Mouse (Mus musculus) natural killer cell, adult 2 months (primary cell): ENCODE results near the gene Mcrip2.
A peak's percentile ranks its signal among the peaks of the same experiment; 100 is the strongest.

Experiments
- DNase-seq, 2 experiments: peaks; one replicate each; pipeline ENCODE4 v3.0.0; 2022; ENCODE audit warnings: low spot score in 2 of 2

The Mcrip2 gene

GRCm38 (mm10) chr17:25834595-25835222 lies 33.9 kb downstream of the Mcrip2 start:
- DNase-seq: no peak

- DNase-seq: no peak
These were observed 34.5 kb downstream of the Mcrip2 start for GRCm38 (mm10) chr17:25833961-25834594.

- no peak for DNase-seq
These were observed 35.3 kb downstream of the Mcrip2 start, which contains the start of gene Stub1 for GRCm38 (mm10) chr17:25833291-25833663. TSS of gene Stub1 (minus strand) at chr17:25833404.

DNA sequence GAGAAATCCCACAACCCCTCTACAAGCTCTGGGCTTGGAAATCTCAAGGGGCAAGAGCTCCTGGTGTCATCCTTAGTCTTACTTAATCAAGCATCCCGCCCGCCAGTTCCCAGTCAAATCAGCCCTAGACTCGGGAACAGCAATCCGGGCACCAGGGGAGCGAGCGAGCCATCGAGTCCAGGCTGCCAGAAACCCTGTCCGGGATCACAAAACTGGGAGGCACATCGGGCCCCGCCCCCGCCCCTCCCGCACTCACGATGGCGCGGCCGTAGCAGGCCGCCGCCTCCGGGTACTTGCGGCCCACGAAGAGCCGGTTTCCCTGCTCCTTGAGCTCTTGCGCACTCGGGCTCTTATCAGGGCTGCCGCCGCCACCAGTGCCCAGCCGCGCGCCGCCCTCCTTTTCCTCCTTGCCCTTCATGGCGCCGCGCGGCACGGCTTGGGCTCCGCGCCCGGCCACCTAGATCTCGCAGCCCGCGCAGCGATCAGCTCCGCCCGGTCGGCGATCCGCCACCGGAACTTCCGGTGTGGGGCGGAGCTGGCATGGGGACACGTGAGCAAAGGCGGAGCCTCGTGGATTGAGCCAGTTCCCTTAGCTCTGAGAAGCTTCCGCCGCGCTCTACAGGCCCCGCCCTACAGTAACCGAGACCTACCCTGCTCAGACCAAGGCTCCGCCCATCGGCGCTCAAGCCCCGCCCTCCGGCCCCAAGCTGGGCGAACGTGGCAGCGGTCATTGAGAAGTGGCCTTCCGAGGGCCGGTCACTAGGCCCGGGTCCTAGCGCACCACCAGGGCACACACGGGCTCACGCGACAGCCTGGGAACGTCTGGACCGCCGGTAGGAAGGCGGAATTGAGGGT lies 35.9 kb downstream of the Mcrip2 start:
- peak; percentile 98 to 99 for DNase-seq

GRCm38 (mm10) chr17:25831451-25832281 lies 36.9 kb downstream of the Mcrip2 start:
- no peak for DNase-seq

DNA sequence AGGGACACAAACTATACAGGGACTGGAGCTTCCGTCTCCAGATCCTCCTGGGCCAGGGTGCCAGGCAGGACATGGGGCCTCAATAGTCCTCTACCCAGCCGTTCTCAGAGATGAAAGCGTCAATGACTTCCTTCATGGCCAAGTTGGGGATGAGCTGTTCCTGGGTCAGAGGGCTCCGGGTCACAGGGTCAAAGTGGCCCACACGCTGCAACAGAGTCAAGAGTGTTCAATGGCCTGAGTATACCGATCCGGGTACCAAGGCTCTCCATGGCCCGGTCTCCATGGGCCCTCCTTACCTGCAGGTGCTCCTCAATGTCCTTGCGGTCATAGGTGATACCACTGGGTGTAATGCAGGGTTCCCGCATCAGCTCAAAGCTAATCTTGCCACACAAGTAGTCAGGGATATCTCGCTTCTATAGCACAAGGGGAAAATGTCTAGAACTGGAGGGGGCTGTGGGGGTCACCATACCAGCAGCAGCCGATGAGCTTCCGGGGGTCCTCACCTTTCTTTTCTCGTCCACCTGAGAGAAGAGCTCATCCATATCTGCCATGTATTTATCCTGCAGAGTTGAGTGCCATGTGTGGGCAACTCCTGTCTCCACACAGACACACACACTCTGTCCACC lies 37.6 kb downstream of the Mcrip2 start:
- DNase-seq: no peak

DNA sequence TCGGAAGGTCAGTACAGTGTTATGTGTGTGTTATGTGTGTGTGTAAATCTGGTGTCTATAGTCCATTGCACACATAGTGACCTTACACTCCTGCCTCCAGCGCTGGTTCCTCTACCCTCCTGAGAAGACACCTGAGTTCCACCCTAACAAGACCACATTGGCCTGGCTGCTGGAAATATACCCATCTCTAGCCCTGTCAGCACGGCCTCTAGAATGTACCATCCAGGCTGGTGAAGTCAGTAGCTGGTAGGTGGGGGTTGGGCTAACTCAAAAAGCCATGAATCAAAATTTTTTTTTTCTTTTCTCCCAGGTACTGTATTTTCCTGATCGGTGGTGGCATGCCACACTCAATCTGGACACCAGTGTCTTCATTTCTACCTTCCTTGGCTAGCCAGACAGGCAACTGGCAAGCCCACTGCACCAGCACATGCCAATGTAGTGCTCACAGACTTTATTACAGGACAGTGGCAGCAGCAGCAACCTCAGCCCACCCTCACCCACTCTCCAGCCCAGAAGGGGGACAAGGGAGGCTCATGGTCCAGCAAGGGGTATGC lies 38.3 kb downstream of the Mcrip2 start:
- no peak for DNase-seq

DNA sequence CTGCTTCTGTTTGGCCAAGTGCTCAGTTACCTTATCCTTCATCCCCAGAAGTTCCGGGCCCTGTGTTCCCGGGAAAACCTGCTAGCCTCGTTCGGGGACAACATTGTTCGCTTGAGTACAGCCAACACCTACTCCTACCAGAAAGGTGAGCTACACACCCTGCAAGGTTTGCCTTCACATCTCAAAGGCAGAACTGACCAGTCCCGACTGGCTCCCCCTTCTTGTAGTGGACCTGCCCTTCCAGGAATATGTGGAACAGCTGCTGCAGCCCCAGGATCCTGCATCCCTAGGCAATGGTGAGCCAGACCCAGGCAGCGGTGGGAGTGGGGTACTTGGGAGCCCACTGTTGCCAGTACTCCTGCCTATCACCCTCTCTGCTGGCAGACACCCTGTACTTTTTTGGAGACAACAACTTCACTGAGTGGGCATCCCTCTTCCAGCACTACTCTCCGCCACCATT lies 39.0 kb downstream of the Mcrip2 start:
- no peak for DNase-seq

- peak; percentile 53 to 56 for DNase-seq
These were observed 39.6 kb downstream of the Mcrip2 start, which contains the start of gene Jmjd8 for GRCm38 (mm10) chr17:25828712-25829557. TSS of gene Jmjd8 (plus strand) at chr17:25828867.

GRCm38 (mm10) chr17:25828223-25828594 lies 40.4 kb downstream of the Mcrip2 start:
- no peak for DNase-seq

DNA sequence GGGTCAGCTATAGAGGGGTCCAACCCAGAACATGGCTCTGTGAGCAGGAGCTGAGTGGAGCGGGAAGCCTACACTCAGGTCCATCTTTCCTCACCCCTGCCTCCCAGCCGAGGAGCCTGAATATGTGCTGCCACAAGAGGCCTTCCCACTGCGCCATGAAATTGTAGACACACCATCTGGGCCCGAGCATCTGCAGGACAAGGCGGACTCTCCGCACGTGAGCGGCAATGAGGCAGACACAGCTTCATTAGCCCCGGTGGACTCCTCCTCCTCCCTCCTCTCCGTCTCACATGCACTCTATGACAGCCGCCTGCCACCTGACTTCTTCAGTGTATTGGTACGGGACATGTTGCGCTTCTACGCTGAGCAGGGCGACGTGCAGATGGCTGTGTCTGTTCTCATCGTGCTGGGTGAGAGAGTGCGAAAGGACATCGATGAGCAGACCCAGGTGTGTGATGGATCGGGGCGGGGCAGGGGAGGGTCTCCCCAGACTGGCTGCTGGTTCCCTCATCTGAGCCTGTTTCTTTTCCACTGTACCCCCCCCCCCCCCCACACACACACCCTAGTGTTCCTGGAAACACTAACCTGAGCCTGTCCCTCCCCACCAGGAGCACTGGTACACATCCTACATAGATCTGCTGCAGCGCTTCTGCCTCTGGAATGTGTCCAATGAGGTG lies 40.9 kb downstream of the Mcrip2 start:
- no peak for DNase-seq

- DNase-seq: no peak
These were observed 41.6 kb downstream of the Mcrip2 start for GRCm38 (mm10) chr17:25827011-25827410.

DNA sequence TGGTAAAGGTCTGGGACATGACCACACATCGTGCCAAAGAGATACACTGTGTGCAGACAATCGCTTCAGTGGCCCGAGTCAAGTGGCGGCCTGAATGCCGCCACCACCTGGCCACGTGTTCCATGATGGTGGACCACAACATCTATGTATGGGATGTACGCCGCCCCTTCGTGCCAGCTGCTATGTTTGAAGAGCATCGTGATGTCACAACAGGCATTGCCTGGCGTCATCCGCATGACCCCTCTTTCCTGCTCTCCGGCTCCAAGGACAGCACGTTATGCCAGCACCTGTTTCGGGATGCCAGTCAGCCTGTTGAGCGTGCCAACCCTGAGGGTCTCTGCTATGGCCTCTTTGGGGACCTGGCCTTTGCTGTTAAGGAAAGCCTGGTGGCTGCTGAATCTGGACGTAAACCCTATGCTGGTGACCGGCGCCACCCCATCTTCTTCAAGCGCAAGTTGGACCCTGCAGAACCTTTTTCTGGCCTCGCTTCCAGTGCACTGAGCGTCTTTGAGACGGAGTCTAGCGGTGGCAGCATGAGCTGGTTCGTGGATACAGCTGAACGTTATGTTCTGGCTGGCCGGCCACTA lies 42.5 kb downstream of the Mcrip2 start:
- no peak for DNase-seq

DNA sequence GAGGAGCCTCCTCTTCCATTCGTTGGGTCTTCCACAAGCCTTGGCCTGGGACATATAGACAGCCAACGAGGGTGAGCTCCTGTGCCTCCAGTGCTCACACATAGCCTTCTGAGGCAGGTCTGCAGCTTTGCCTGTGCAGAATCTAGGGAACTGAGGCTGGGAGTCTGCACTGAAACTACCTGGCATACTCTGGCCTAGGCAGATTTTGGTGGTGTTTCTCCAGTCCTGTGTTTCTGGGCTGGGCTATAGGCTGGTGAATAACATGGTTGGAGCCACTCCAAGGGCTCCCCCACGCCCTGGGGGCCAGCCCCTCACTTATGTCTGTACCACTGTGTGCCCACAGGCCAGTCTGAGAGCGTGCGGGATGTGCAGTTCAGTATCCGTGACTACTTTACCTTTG lies 43.3 kb downstream of the Mcrip2 start:
- DNase-seq: no peak

DNA sequence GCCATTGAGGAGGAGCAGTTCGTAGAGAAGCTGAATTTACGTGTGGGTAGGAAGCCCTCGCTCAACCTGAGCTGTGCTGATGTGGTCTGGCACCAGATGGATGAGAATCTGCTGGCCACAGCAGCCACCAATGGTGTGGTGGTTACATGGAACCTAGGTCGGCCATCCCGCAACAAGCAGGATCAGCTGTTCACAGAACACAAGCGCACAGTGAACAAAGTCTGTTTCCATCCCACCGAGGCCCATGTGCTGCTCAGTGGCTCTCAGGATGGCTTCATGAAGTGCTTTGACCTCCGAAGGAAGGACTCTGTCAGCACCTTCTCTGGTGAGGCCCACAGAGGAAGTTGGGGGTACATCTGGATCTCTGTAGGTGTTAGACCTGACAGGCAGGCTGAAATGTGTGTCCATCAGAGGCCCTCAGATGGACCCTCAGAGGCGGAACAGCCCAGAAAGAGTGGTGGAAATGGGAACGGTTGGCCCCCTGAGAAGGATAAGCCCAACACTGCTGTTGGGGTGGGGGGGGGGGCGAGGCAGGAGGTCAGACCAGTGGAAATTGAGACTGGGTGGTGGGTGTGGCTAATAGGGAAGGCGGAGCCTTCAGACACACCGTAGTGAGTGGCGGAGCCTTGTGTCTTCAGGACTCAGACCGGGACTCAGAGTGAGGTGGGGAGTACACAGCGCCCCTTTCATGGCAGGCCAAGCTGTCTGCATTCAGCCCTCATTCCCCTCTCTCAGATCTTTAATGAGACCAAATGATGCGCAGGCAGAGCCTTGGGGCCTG lies 44.0 kb downstream of the Mcrip2 start:
- no peak for DNase-seq

- DNase-seq: peak; percentile 75 to 79
These were observed 45.1 kb downstream of the Mcrip2 start, which contains the start of gene Wdr24 for GRCm38 (mm10) chr17:25823452-25823851. TSS of gene Wdr24 (plus strand) at chr17:25823627.

DNA sequence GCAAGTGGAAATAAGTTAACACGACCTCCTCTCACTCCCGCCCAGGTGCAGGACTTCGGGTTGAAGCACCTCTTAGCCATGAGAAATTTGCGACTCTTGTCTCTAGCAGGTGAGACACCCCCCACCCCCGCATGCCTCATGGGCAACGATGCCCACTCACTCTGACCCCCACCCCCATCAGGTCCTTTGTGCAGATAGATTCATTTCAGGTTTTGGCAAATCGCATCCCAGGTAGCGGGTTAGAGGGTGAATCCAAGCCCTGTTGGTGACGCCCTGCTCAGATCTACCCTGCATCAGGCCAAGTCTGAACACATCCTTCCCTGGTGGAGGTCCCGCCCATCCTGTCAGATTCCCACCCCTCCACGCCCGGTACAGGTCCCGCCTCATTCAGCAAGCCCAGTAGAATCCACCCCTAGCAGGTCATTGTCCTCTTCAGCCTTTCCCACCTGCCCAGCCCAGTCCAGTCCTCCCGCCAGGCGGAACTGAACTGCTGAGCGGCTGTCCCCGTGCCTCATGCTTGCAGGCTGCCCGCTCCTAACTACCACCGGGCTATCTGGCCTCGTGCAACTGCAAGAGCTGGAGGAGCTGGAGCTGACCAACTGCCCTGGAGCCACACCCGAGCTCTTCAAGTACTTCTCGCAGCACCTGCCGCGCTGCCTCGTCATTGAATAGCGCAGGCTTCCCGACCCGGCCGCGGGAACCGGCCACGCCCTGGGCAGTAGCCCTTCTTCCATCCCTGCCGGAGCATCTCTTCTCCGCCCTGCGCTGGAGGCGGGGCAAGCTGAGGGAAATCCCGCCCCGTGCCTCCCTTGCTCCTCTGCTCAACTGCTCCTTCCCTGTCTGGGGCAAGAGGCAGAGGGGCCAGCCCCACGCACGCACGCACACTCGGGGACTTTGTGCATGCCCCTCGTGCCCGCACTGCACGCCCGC lies 49.4 kb downstream of the Mcrip2 start:
- DNase-seq: no peak
